Mouse (Mus musculus) bone marrow macrophage, adult 2 months (primary cell): ENCODE measurements around the gene Armh1. TPM values are rescaled to one million over a fixed set of nuclear protein-coding genes. Genes with fewer than 3 reads are reported as not detected.
A peak's percentile ranks its signal among the peaks of the same experiment; 100 is the strongest.

Experiments
- H3K27ac ChIP-seq: 2 replicates; pipeline ENCODE4 v1.5.1; 2012; ENCODE audit warnings: low read depth, low read length; ENCODE audit not compliant: insufficient read depth
- H3K4me1 ChIP-seq: 2 replicates; pipeline ENCODE4 v1.6.1; 2012; ENCODE audit warnings: low read length; ENCODE audit not compliant: control insufficient read depth, insufficient read depth
- H3K4me3 ChIP-seq: 2 replicates; pipeline ENCODE4 v1.5.1; 2012; ENCODE audit warnings: mild to moderate bottlenecking, low read length, moderate library complexity; ENCODE audit not compliant: insufficient read depth
- CTCF ChIP-seq: IDR thresholded peaks from 2 replicates; pipeline ENCODE4 v1.5.1; 2012; ENCODE audit warnings: low read depth, mild to moderate bottlenecking, low read length, moderate library complexity
- POLR2A ChIP-seq: IDR thresholded peaks from 2 replicates; pipeline ENCODE4 v1.6.1; 2012; ENCODE audit warnings: mild to moderate bottlenecking, low read depth, low read length, borderline replicate concordance
- polyA plus RNA-seq: library from polyadenylated mRNA; stranded (reverse); fragments of >200 nt; gene quantifications from 2 replicates; pipeline ENCODE4 v1.2.4, GENCODE M21; 2012; ENCODE audit not compliant: missing spikeins, insufficient read depth, insufficient read length

Gene Armh1
- polyA plus RNA-seq, 1 experiment, result not detected

GRCm38 (mm10) chr4:117252755-117253154 lies 830 bp upstream of the Armh1 start:
- TF ChIP-seq POLR2A (no peak), CTCF (no peak)
- H3K4me1 ChIP-seq, result peaks cover 26% of the 10 kb centered on the region
- H3K4me3 ChIP-seq, result no peak overlapping the region
- no peak overlapping the region for H3K27ac ChIP-seq

GRCm38 (mm10) chr4:117252351-117252750 lies 426 bp upstream of the Armh1 start:
- TF ChIP-seq POLR2A, result no peak
- TF ChIP-seq CTCF, result no peak
- peaks cover 26% of the 10 kb centered on the region for H3K4me1 ChIP-seq
- no peak overlapping the region for H3K27ac ChIP-seq
- H3K4me3 ChIP-seq, result peak overlapping the region; percentile 25; the same call in 1 of the 2 replicates

- Histone ChIP-seq H3K27ac (no peak overlapping the region), H3K4me3 (no peak overlapping the region), H3K4me1 (peaks cover 26% of the 10 kb centered on the region)
- TF ChIP-seq POLR2A (no peak), CTCF (no peak)
Observed at GRCm38 (mm10) chr4:117250982-117251381, 943 bp downstream of the Armh1 start.

GRCm38 (mm10) chr4:117240867-117241266 lies 11.1 kb downstream of the Armh1 start:
- TF ChIP-seq POLR2A (no peak), CTCF (no peak)
- Histone ChIP-seq H3K27ac (no peak overlapping the region), H3K4me1 (no peaks in the 10 kb centered on the region), H3K4me3 (no peak overlapping the region)

- TF ChIP-seq CTCF, result no peak
- no peak for TF ChIP-seq POLR2A
- Histone ChIP-seq H3K4me1 (no peaks in the 10 kb centered on the region), H3K4me3 (no peak overlapping the region), H3K27ac (no peak overlapping the region)
Observed at GRCm38 (mm10) chr4:117239153-117239552, 12.8 kb downstream of the Armh1 start.

GRCm38 (mm10) chr4:117235822-117236221 lies 16.1 kb downstream of the Armh1 start:
- no peaks in the 10 kb centered on the region for H3K4me1 ChIP-seq
- TF ChIP-seq POLR2A, result no peak
- no peak for TF ChIP-seq CTCF

GRCm38 (mm10) chr4:117234166-117234741 lies 17.7 kb downstream of the Armh1 start:
- Histone ChIP-seq H3K27ac (no peak overlapping the region), H3K4me1 (no peaks in the 10 kb centered on the region), H3K4me3 (no peak overlapping the region)
- TF ChIP-seq CTCF (no peak), POLR2A (no peak)

More at GRCm38 (mm10) chr4:117235822-117236221, 16.1 kb downstream of the Armh1 start:
- H3K4me3 ChIP-seq, result no peak overlapping the region
- H3K27ac ChIP-seq, result no peak overlapping the region

- H3K4me3 ChIP-seq, result no peak overlapping the region
- H3K4me1 ChIP-seq, result no peaks in the 10 kb centered on the region
- TF ChIP-seq POLR2A, result no peak
- TF ChIP-seq CTCF, result no peak
- H3K27ac ChIP-seq, result no peak overlapping the region
Observed at GRCm38 (mm10) chr4:117231208-117231607, 20.7 kb downstream of the Armh1 start.

GRCm38 (mm10) chr4:117230331-117230730 lies 21.6 kb downstream of the Armh1 start:
- Histone ChIP-seq H3K4me1 (no peaks in the 10 kb centered on the region), H3K27ac (no peak overlapping the region), H3K4me3 (no peak overlapping the region)
- no peak for TF ChIP-seq POLR2A
- peak; percentile 96 for TF ChIP-seq CTCF

- H3K27ac ChIP-seq, result no peak overlapping the region
Observed at GRCm38 (mm10) chr4:117229590-117229989, 22.3 kb downstream of the Armh1 start.

GRCm38 (mm10) chr4:117225250-117225649 lies 26.7 kb downstream of the Armh1 start:
- Histone ChIP-seq H3K4me3 (no peak overlapping the region), H3K4me1 (peaks cover 13% of the 10 kb centered on the region), H3K27ac (no peak overlapping the region)
- no peak for TF ChIP-seq CTCF
- no peak for TF ChIP-seq POLR2A

More at GRCm38 (mm10) chr4:117229590-117229989, 22.3 kb downstream of the Armh1 start:
- Histone ChIP-seq H3K4me3 (no peak overlapping the region), H3K4me1 (no peaks in the 10 kb centered on the region)
- TF ChIP-seq CTCF, result no peak
- TF ChIP-seq POLR2A, result no peak
